Mouse (Mus musculus): ENCODE data around the gene St8sia1. TPM values are rescaled to one million over a fixed set of nuclear protein-coding genes. Genes with fewer than 3 reads are reported as not detected.

Gene St8sia1
- polyA plus RNA-seq, 1 experiment from 2014 or later = 3.6 TPM

DNA sequence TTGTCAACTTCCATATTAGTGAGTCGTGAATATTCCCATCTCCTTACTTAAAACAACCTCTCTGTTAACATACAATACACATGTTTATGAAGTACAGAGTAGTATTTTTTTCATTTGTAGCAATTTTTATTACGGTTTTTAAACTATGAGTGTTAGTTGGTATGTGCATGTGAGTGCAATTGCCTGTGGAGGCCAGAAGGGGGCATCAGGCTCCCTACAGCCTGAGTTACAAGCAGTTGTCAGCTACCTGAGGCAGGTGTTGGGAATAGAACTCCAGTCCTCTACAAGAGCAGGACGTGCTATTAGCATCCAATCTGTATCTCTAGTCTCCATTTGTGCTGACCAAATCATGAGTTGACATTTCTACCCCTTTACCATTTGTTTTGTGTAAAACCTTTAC, 19.8 kb downstream of the St8sia1 start:
- H3K36me3 ChIP-seq (ENCODE audit: control insufficient read depth, insufficient read depth, low read length) = no peaks in the 10 kb centered on the region
- H3K27ac ChIP-seq (ENCODE audit: low read depth, low read length) = no peak overlapping the region
- H3K4me3 ChIP-seq (ENCODE audit: low read depth, low read length) = no peak overlapping the region
- no peak overlapping the region for H3K9ac ChIP-seq (ENCODE audit: low read depth, low read length)
- H3K9me3 ChIP-seq (replicated peaks; ENCODE audit: control insufficient read depth, low read length) = no peaks in the 10 kb centered on the region
- H3K27me3 ChIP-seq (ENCODE audit: control insufficient read depth, insufficient read depth, low read length) = no peaks in the 10 kb centered on the region
- no peak overlapping the region for H3K4me2 ChIP-seq
- no peak for ATAC-seq (replicated peaks; ENCODE audit: insufficient number of reproducible peaks, low FRiP score, low TSS enrichment)
- 87% methylated on average over 3 of the region's 3 CpGs for WGBS (ENCODE audit: insufficient replicate concordance)
- H3K4me1 ChIP-seq (ENCODE audit: control insufficient read depth, insufficient read depth, low read length) = no peaks in the 10 kb centered on the region

DNA sequence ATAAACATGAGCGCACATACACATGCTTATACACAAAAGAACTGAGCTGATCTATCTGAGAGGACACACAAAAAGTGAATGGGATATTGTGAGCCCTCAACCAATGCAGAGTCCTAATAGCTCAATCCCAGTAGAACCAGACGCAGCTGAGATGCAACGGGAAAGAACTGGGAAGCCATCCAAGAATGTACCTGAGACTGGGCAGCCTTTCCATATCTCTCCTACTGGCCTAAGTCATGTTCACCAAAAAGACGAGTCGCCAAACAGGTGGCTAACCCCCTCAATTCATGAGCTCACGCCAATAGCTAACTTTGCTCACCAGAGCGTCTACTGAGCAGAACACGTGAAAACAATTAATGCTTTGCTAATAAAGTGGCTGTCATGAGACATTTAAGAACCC, 20.8 kb downstream of the St8sia1 start:
- H3K9me3 ChIP-seq (replicated peaks; ENCODE audit: control insufficient read depth, low read length) = no peaks in the 10 kb centered on the region
- H3K27me3 ChIP-seq (ENCODE audit: control insufficient read depth, insufficient read depth, low read length) = no peaks in the 10 kb centered on the region
- no peaks in the 10 kb centered on the region for H3K36me3 ChIP-seq (ENCODE audit: control insufficient read depth, insufficient read depth, low read length)
- H3K27ac ChIP-seq (ENCODE audit: low read depth, low read length) = no peak overlapping the region
- no peak overlapping the region for H3K4me2 ChIP-seq
- H3K9ac ChIP-seq (ENCODE audit: low read depth, low read length) = no peak overlapping the region
- H3K4me3 ChIP-seq (ENCODE audit: low read depth, low read length) = no peak overlapping the region
- no peak for ATAC-seq (replicated peaks; ENCODE audit: insufficient number of reproducible peaks, low FRiP score, low TSS enrichment)
- 78% methylated on average over 8 of the region's 8 CpGs for WGBS (ENCODE audit: insufficient replicate concordance)
- H3K4me1 ChIP-seq (ENCODE audit: control insufficient read depth, insufficient read depth, low read length) = no peaks in the 10 kb centered on the region

- no peak for ATAC-seq (replicated peaks; ENCODE audit: insufficient number of reproducible peaks, low FRiP score, low TSS enrichment)
- Histone ChIP-seq H3K9ac (ENCODE audit: low read depth, low read length) (no peak overlapping the region), H3K4me2 (no peak overlapping the region), H3K27ac (ENCODE audit: low read depth, low read length) (no peak overlapping the region), H3K9me3 (replicated peaks; ENCODE audit: control insufficient read depth, low read length) (no peaks in the 10 kb centered on the region), H3K4me3 (ENCODE audit: low read depth, low read length) (no peak overlapping the region), H3K27me3 (ENCODE audit: control insufficient read depth, insufficient read depth, low read length) (no peaks in the 10 kb centered on the region), H3K36me3 (ENCODE audit: control insufficient read depth, insufficient read depth, low read length) (no peaks in the 10 kb centered on the region), H3K4me1 (ENCODE audit: control insufficient read depth, insufficient read depth, low read length) (no peaks in the 10 kb centered on the region)
- WGBS (ENCODE audit: insufficient replicate concordance) = 82% methylated on average over 11 of the region's 11 CpGs
These were observed 22.5 kb downstream of the St8sia1 start for GRCm38 (mm10) chr6:142941596-142942381.

GRCm38 (mm10) chr6:142941078-142941477, 23.2 kb downstream of the St8sia1 start:
- 81% methylated on average over 8 of the region's 8 CpGs for WGBS (ENCODE audit: insufficient replicate concordance)
- H3K36me3 ChIP-seq (ENCODE audit: control insufficient read depth, insufficient read depth, low read length) = no peaks in the 10 kb centered on the region
- no peak overlapping the region for H3K27ac ChIP-seq (ENCODE audit: low read depth, low read length)
- no peaks in the 10 kb centered on the region for H3K4me1 ChIP-seq (ENCODE audit: control insufficient read depth, insufficient read depth, low read length)
- ATAC-seq (replicated peaks; ENCODE audit: insufficient number of reproducible peaks, low FRiP score, low TSS enrichment) = no peak
- no peak overlapping the region for H3K4me3 ChIP-seq (ENCODE audit: low read depth, low read length)
- no peak overlapping the region for H3K4me2 ChIP-seq
- no peaks in the 10 kb centered on the region for H3K9me3 ChIP-seq (replicated peaks; ENCODE audit: control insufficient read depth, low read length)
- H3K27me3 ChIP-seq (ENCODE audit: control insufficient read depth, insufficient read depth, low read length) = no peaks in the 10 kb centered on the region
- H3K9ac ChIP-seq (ENCODE audit: low read depth, low read length) = no peak overlapping the region

- ATAC-seq (replicated peaks; ENCODE audit: insufficient number of reproducible peaks, low FRiP score, low TSS enrichment) = no peak
- WGBS (ENCODE audit: insufficient replicate concordance) = 57% methylated on average over 9 of the region's 9 CpGs
- Histone ChIP-seq H3K4me2 (no peak overlapping the region), H3K36me3 (ENCODE audit: control insufficient read depth, insufficient read depth, low read length) (no peaks in the 10 kb centered on the region), H3K27ac (ENCODE audit: low read depth, low read length) (no peak overlapping the region), H3K4me3 (ENCODE audit: low read depth, low read length) (no peak overlapping the region), H3K27me3 (ENCODE audit: control insufficient read depth, insufficient read depth, low read length) (no peaks in the 10 kb centered on the region), H3K9ac (ENCODE audit: low read depth, low read length) (no peak overlapping the region), H3K4me1 (ENCODE audit: control insufficient read depth, insufficient read depth, low read length) (no peaks in the 10 kb centered on the region), H3K9me3 (replicated peaks; ENCODE audit: control insufficient read depth, low read length) (no peaks in the 10 kb centered on the region)
These were observed 25.5 kb downstream of the St8sia1 start for GRCm38 (mm10) chr6:142938549-142939345.

- Histone ChIP-seq H3K27me3 (ENCODE audit: control insufficient read depth, insufficient read depth, low read length) (no peaks in the 10 kb centered on the region), H3K9me3 (replicated peaks; ENCODE audit: control insufficient read depth, low read length) (no peaks in the 10 kb centered on the region), H3K4me1 (ENCODE audit: control insufficient read depth, insufficient read depth, low read length) (no peaks in the 10 kb centered on the region), H3K4me3 (ENCODE audit: low read depth, low read length) (no peak overlapping the region), H3K27ac (ENCODE audit: low read depth, low read length) (no peak overlapping the region), H3K4me2 (no peak overlapping the region), H3K36me3 (ENCODE audit: control insufficient read depth, insufficient read depth, low read length) (no peaks in the 10 kb centered on the region; the same call in 1 of the 2 replicates), H3K9ac (ENCODE audit: low read depth, low read length) (no peak overlapping the region)
- ATAC-seq (replicated peaks; ENCODE audit: insufficient number of reproducible peaks, low FRiP score, low TSS enrichment) = no peak
These were observed 26.2 kb downstream of the St8sia1 start for GRCm38 (mm10) chr6:142938074-142938473.

DNA sequence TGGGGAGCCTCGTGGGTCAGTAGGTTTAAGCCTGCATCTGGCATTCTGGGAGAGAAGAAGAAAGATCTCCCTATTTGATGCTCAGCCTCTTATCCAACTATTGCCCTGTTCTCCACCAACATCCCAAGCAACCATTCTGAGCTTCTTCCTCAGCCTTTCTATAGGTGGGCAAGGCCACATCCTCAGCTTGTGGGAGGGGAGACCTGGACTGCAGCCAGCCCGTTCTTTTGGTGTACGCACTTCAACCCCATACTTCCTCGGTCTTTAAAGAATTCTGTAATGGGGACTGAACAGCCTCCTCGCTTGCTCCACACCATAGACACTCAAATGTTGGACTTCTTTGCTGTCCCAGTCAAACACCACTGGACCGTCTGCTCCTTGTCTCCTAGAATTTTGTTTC, 31.7 kb downstream of the St8sia1 start:
- ATAC-seq (replicated peaks; ENCODE audit: insufficient number of reproducible peaks, low FRiP score, low TSS enrichment) = no peak
- 0 out of 2 replicates have a peak overlapping the region, but pooled peaks have one; percentile 10 for H3K9ac ChIP-seq (ENCODE audit: low read depth, low read length)
- no peak overlapping the region for H3K4me3 ChIP-seq (ENCODE audit: low read depth, low read length)
- H3K9me3 ChIP-seq (replicated peaks; ENCODE audit: control insufficient read depth, low read length) = no peaks in the 10 kb centered on the region
- H3K4me2 ChIP-seq = no peak overlapping the region
- H3K4me1 ChIP-seq (ENCODE audit: control insufficient read depth, insufficient read depth, low read length) = no peaks in the 10 kb centered on the region
- H3K27me3 ChIP-seq (ENCODE audit: control insufficient read depth, insufficient read depth, low read length) = no peaks in the 10 kb centered on the region
- peak overlapping the region; percentile 77 for H3K27ac ChIP-seq (ENCODE audit: low read depth, low read length)
- H3K36me3 ChIP-seq (ENCODE audit: control insufficient read depth, insufficient read depth, low read length) = no peaks in the 10 kb centered on the region; the same call in 1 of the 2 replicates
- WGBS (ENCODE audit: insufficient replicate concordance) = 74% methylated on average over 6 of the region's 6 CpGs

GRCm38 (mm10) chr6:142932144-142932543, 32.1 kb downstream of the St8sia1 start:
- no peak overlapping the region for H3K4me2 ChIP-seq
- peak; percentile 35; the same call in 1 of the 2 replicates for ATAC-seq (replicated peaks; ENCODE audit: insufficient number of reproducible peaks, low FRiP score, low TSS enrichment)
- H3K9ac ChIP-seq (ENCODE audit: low read depth, low read length) = no peak overlapping the region
- H3K27ac ChIP-seq (ENCODE audit: low read depth, low read length) = peak overlapping the region; percentile 77
- 36% methylated on average over 9 of the region's 9 CpGs for WGBS (ENCODE audit: insufficient replicate concordance)
- H3K27me3 ChIP-seq (ENCODE audit: control insufficient read depth, insufficient read depth, low read length) = no peaks in the 10 kb centered on the region
- no peaks in the 10 kb centered on the region for H3K4me1 ChIP-seq (ENCODE audit: control insufficient read depth, insufficient read depth, low read length)
- H3K9me3 ChIP-seq (replicated peaks; ENCODE audit: control insufficient read depth, low read length) = no peaks in the 10 kb centered on the region
- H3K4me3 ChIP-seq (ENCODE audit: low read depth, low read length) = no peak overlapping the region
- no peaks in the 10 kb centered on the region; the same call in 1 of the 2 replicates for H3K36me3 ChIP-seq (ENCODE audit: control insufficient read depth, insufficient read depth, low read length)
